Mouse (Mus musculus) forebrain, embryonic 16.5 days (tissue): ENCODE results near the gene Nes. TPM values are rescaled to one million over a fixed set of nuclear protein-coding genes. Genes with fewer than 3 reads are reported as not detected.

ENCODE experiments used
- ATAC-seq: fragments of 200-750 bp; cut with Nextera tagmentation; 2 replicates; pipeline ENCODE4 v1.8.0; 2017; ENCODE audit warnings: mild to moderate bottlenecking, moderate library complexity
- H3K27ac ChIP-seq: fragments of 300-500 bp; sonication (generic); 2 replicates; pipeline ENCODE4 v1.5.1; 2014; ENCODE audit warnings: low read length, control low read depth
- H3K27me3 ChIP-seq: fragments of 300-500 bp; sonication (generic); replicated peaks from 2 replicates; pipeline ENCODE4 v1.6.1; 2014; ENCODE audit warnings: low read length; ENCODE audit not compliant: control insufficient read depth, insufficient read depth
- H3K36me3 ChIP-seq: fragments of 300-500 bp; sonication (generic); 2 replicates; pipeline ENCODE4 v1.6.1; 2014; ENCODE audit not compliant: control insufficient read depth, insufficient read depth
- H3K4me1 ChIP-seq: fragments of 300-500 bp; sonication (generic); replicated peaks from 2 replicates; pipeline ENCODE4 v1.6.1; 2014; ENCODE audit warnings: low read length; ENCODE audit not compliant: control insufficient read depth, insufficient read depth
- H3K4me2 ChIP-seq: fragments of 300-500 bp; sonication (generic); 2 replicates; pipeline ENCODE4 v1.6.1; 2014; ENCODE audit warnings: mild to moderate bottlenecking, low read length, control low read depth
- H3K4me3 ChIP-seq: fragments of 300-500 bp; sonication (generic); replicated peaks from 2 replicates; pipeline ENCODE4 v1.5.1; 2014; ENCODE audit warnings: mild to moderate bottlenecking, low read length, control low read depth
- H3K9ac ChIP-seq: fragments of 300-500 bp; sonication (generic); replicated peaks from 2 replicates; pipeline ENCODE4 v1.6.1; 2014; ENCODE audit warnings: low read depth, low read length, control low read depth
- H3K9me3 ChIP-seq: fragments of 300-500 bp; sonication (generic); 2 replicates; pipeline ENCODE4 v1.6.1; 2016; ENCODE audit warnings: low read length; ENCODE audit not compliant: control insufficient read depth
- WGBS: fragments of 180-500 bp; shearing (Covaris S2); extraction: QIAGEN DNeasy Blood & Tissue Kit; methylation state at CpG from one replicate; pipeline ENCODE4 v1.1.7; 2014; 5-methylcytosine and 5-hydroxymethylcytosine counted together
- polyA plus RNA-seq: library from polyadenylated mRNA; unstranded; fragments of >200 nt; fragmentation: Nextera tagmentation; extraction: Ambion mirVana; gene quantifications from 2 replicates; pipeline ENCODE4 v1.2.1, GENCODE M21; 2015

Nes gene
- polyA plus RNA-seq, 1 experiment from 2014 or later = 35.7 TPM

GRCm38 (mm10) chr3:87979493-87979892, 8.6 kb downstream of the Nes start:
- H3K9ac ChIP-seq = no peak overlapping the region
- H3K4me1 ChIP-seq = peaks cover 33% of the 10 kb centered on the region
- ATAC-seq = no peak
- H3K4me3 ChIP-seq = no peak overlapping the region
- 75% methylated on average over 5 of the region's 5 CpGs for WGBS
- H3K9me3 ChIP-seq = no peaks in the 10 kb centered on the region
- no peak overlapping the region for H3K4me2 ChIP-seq
- H3K27me3 ChIP-seq = no peaks in the 10 kb centered on the region
- no peak overlapping the region for H3K27ac ChIP-seq
- no peaks in the 10 kb centered on the region for H3K36me3 ChIP-seq

- Histone ChIP-seq H3K27ac (no peak overlapping the region), H3K4me1 (peaks cover 29% of the 10 kb centered on the region), H3K4me2 (no peak overlapping the region), H3K36me3 (no peaks in the 10 kb centered on the region), H3K9me3 (no peaks in the 10 kb centered on the region), H3K4me3 (no peak overlapping the region), H3K27me3 (no peaks in the 10 kb centered on the region), H3K9ac (0 out of 2 replicates have a peak overlapping the region, but pooled peaks have one; percentile 9)
- ATAC-seq = no peak
- 70% methylated on average over 3 of the region's 3 CpGs for WGBS
These were observed 9.2 kb downstream of the Nes start for GRCm38 (mm10) chr3:87980085-87980484.

GRCm38 (mm10) chr3:87980728-87981127, 9.8 kb downstream of the Nes start:
- no peak overlapping the region for H3K4me3 ChIP-seq
- H3K9me3 ChIP-seq = no peaks in the 10 kb centered on the region
- no peaks in the 10 kb centered on the region for H3K36me3 ChIP-seq
- H3K4me1 ChIP-seq = peaks cover 35% of the 10 kb centered on the region
- no peak for ATAC-seq
- H3K27ac ChIP-seq = no peak overlapping the region
- no peaks in the 10 kb centered on the region for H3K27me3 ChIP-seq
- no peak overlapping the region for H3K4me2 ChIP-seq
- WGBS = 66% methylated on average over 5 of the region's 5 CpGs
- H3K9ac ChIP-seq = no peak overlapping the region

GRCm38 (mm10) chr3:87981214-87981760, 10.4 kb downstream of the Nes start:
- H3K4me3 ChIP-seq = no peak overlapping the region
- H3K9me3 ChIP-seq = no peaks in the 10 kb centered on the region
- H3K36me3 ChIP-seq = no peaks in the 10 kb centered on the region
- H3K4me1 ChIP-seq = peaks cover 40% of the 10 kb centered on the region
- H3K9ac ChIP-seq = no peak overlapping the region
- no peaks in the 10 kb centered on the region for H3K27me3 ChIP-seq
- WGBS = 80% methylated on average over 6 of the region's 6 CpGs
- no peak overlapping the region for H3K4me2 ChIP-seq
- ATAC-seq = no peak
- no peak overlapping the region for H3K27ac ChIP-seq

- no peak for ATAC-seq
These were observed 11.3 kb downstream of the Nes start for GRCm38 (mm10) chr3:87981894-87982835.

GRCm38 (mm10) chr3:87982836-87983601, 12.1 kb downstream of the Nes start:
- H3K9ac ChIP-seq = no peak overlapping the region; the same call in none of the 2 replicates
- H3K9me3 ChIP-seq = no peaks in the 10 kb centered on the region
- no peak overlapping the region for H3K4me3 ChIP-seq
- H3K36me3 ChIP-seq = no peaks in the 10 kb centered on the region
- WGBS = 4% methylated on average over 13 of the region's 13 CpGs
- peaks cover 58% of the 10 kb centered on the region for H3K4me1 ChIP-seq
- H3K27me3 ChIP-seq = no peaks in the 10 kb centered on the region
- peak overlapping the region; percentile 57 for H3K27ac ChIP-seq
- H3K4me2 ChIP-seq = peak overlapping the region; percentile 14; the same call in 1 of the 2 replicates
- no peak for ATAC-seq

More at GRCm38 (mm10) chr3:87981894-87982835, 11.3 kb downstream of the Nes start:
- no peaks in the 10 kb centered on the region for H3K9me3 ChIP-seq
- H3K9ac ChIP-seq = 0 out of 2 replicates have a peak overlapping the region, but pooled peaks have one; percentile 6
- H3K36me3 ChIP-seq = no peaks in the 10 kb centered on the region
- H3K4me3 ChIP-seq = no peak overlapping the region
- peaks cover 49% of the 10 kb centered on the region for H3K4me1 ChIP-seq
- no peak overlapping the region; the same call in 1 of the 2 replicates for H3K4me2 ChIP-seq
- no peaks in the 10 kb centered on the region for H3K27me3 ChIP-seq
- H3K27ac ChIP-seq = peak overlapping the region; percentile 57
- 32% methylated on average over 12 of the region's 12 CpGs for WGBS

GRCm38 (mm10) chr3:87983627-87984026, 12.7 kb downstream of the Nes start:
- no peak for ATAC-seq
- Histone ChIP-seq H3K36me3 (no peaks in the 10 kb centered on the region), H3K4me2 (peak overlapping the region; percentile 14; the same call in 1 of the 2 replicates), H3K27ac (peak overlapping the region; percentile 39; the same call in 1 of the 2 replicates), H3K4me1 (peaks cover 64% of the 10 kb centered on the region), H3K9ac (no peak overlapping the region; the same call in 1 of the 2 replicates), H3K27me3 (no peaks in the 10 kb centered on the region; the same call in 1 of the 2 replicates), H3K9me3 (no peaks in the 10 kb centered on the region), H3K4me3 (no peak overlapping the region)
- 56% methylated on average over 6 of the region's 6 CpGs for WGBS

- H3K4me1 ChIP-seq = peaks cover 64% of the 10 kb centered on the region
- H3K9ac ChIP-seq = no peak overlapping the region
- no peak overlapping the region for H3K4me3 ChIP-seq
- no peak for ATAC-seq
- no peak overlapping the region for H3K4me2 ChIP-seq
- H3K9me3 ChIP-seq = no peaks in the 10 kb centered on the region
- H3K27me3 ChIP-seq = no peaks in the 10 kb centered on the region; the same call in 1 of the 2 replicates
- H3K27ac ChIP-seq = no peak overlapping the region
- H3K36me3 ChIP-seq = no peaks in the 10 kb centered on the region
- 30% methylated on average over 3 of the region's 3 CpGs for WGBS
These were observed 13.2 kb downstream of the Nes start for GRCm38 (mm10) chr3:87984094-87984493.
